Mouse (Mus musculus): ENCODE results near the gene Optc. TPM values are rescaled to one million over a fixed set of nuclear protein-coding genes. Genes with fewer than 3 reads are reported as not detected.

Gene Optc
- polyA plus RNA-seq (2014; fragmentation: Illumina TruSeq; extraction: RNeasy Lipid Tissue Mini Kit (QIAGEN cat#74804)): 2.1 TPM

GRCm38 (mm10) chr1:133907949-133908658 lies at the start of gene Optc:
Gene Optc, minus strand, starts transcription at chr1:133907999.

DNA sequence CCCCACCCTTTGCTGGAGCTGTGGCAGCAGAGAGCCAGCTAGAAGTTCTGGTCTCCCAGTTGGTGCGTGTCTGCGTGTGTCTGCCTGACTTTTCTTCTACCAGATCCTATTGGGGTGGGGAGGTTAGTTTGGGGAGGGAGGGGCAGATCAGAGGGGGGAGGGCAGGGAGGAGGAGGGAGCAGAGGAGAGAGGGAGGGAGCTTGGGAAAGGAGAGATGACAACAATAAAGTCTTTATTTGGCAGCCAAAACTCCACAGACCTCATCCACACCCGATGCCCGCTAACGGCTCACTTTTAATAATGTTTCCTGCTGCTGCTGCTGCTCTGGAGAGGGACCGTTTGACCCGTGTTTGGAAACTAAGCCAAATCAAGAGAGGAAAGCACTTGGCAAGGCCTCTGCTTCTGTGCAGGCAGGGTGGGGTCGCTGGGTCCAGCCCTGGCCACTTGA lies 13.5 kb upstream of the Optc start, which contains the start of gene Prelp:
TSS of gene Prelp (minus strand) at position 111 of the 448 bp plus-strand sequence.

Other genes with a start within 250 kb of the Optc start
- gene Zbed6, start 247.1 kb downstream of the Optc start, polyA plus RNA-seq (2014; fragmentation: Illumina TruSeq; extraction: RNeasy Lipid Tissue Mini Kit (QIAGEN cat#74804)): 48.3 TPM
- 33.1 TPM for gene Gm38394, start 246.7 kb downstream of the Optc start, polyA plus RNA-seq (2014; fragmentation: Illumina TruSeq; extraction: RNeasy Lipid Tissue Mini Kit (QIAGEN cat#74804))
- 0.26 TPM for gene Lax1, start 217.9 kb downstream of the Optc start, polyA plus RNA-seq (2014; fragmentation: Illumina TruSeq; extraction: RNeasy Lipid Tissue Mini Kit (QIAGEN cat#74804))
- gene Atp2b4, start 107.0 kb downstream of the Optc start, polyA plus RNA-seq (2014; fragmentation: Illumina TruSeq; extraction: RNeasy Lipid Tissue Mini Kit (QIAGEN cat#74804)): 60.2 TPM
- 17.0 TPM for gene Prelp, start 13.4 kb upstream of the Optc start, polyA plus RNA-seq (2014; fragmentation: Illumina TruSeq; extraction: RNeasy Lipid Tissue Mini Kit (QIAGEN cat#74804))
- gene Fmod, start 129.3 kb upstream of the Optc start, polyA plus RNA-seq (2014; fragmentation: Illumina TruSeq; extraction: RNeasy Lipid Tissue Mini Kit (QIAGEN cat#74804)): 6.3 TPM
- gene Btg2, start 171.1 kb upstream of the Optc start, polyA plus RNA-seq (2014; fragmentation: Illumina TruSeq; extraction: RNeasy Lipid Tissue Mini Kit (QIAGEN cat#74804)): 10.5 TPM
- not detected for gene Chit1, start 203.2 kb upstream of the Optc start, polyA plus RNA-seq (2014; fragmentation: Illumina TruSeq; extraction: RNeasy Lipid Tissue Mini Kit (QIAGEN cat#74804))

All from ovary, adult 10 weeks (tissue).